Mouse (Mus musculus) spleen, adult 2 months (tissue): ENCODE results near the gene Mpp1.

ENCODE experiments used
- CTCF ChIP-seq: fragments of 200-500 bp; IDR thresholded peaks from 2 replicates; pipeline ENCODE4 v1.5.1; 2011; ENCODE audit warnings: mild to moderate bottlenecking, inconsistent platforms; ENCODE audit not compliant: insufficient read depth, insufficient read length, insufficient replicate concordance; ENCODE audit errors: extremely low read depth
- POLR2A ChIP-seq: fragments of 200-500 bp; IDR thresholded peaks from 2 replicates; pipeline ENCODE4 v1.6.1; 2011; ENCODE audit warnings: low read depth, low read length, inconsistent platforms

GRCm38 (mm10) chrX:75084774-75085508 is 45.9 kb downstream of the Mpp1 start, which contains the start of gene Gab3:
- TF ChIP-seq CTCF (no peak), POLR2A (no peak)
